Mouse (Mus musculus) ZHBTc4 (cell line): ENCODE measurements at regions not wholly inside any gene's neighbourhood (a gene's known extent, or its start where the extent isn't known, plus 50 kb on each side); places are given as distances from the start of the nearest gene placed in this dataset.

Source experiments
- DNase-seq: peaks from one replicate; pipeline ENCODE4 v3.0.0-alpha.2; 2011; ENCODE audit warnings: low read depth, low spot score

- DNase-seq, result no peak
These were observed 455.8 kb upstream of the Tle4 start for GRCm38 (mm10) chr19:15053582-15054141.

- DNase-seq, result no peak
These were observed 454.9 kb upstream of the Tle4 start for GRCm38 (mm10) chr19:15052642-15053239.

DNA sequence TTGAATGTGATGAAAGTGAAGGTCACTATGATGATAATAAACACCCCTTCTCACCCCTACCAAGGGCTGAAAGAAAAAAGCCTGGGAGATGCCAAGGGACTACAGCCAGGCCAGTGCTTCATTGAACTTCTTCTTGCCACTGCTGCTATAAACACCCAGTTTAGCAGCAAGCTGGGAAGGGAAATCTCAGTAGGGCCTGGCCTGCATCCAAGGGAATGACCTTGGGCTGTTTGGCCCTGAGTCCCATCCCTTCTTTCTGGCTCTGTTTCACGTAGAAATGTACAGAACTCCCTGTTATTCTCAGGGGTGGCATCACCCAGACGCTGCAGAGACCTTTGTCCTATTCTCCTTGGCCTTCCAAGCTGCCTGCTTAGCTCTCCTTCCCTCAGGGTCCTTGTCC lies 450.0 kb upstream of the Tle4 start:
- DNase-seq, result no peak

DNA sequence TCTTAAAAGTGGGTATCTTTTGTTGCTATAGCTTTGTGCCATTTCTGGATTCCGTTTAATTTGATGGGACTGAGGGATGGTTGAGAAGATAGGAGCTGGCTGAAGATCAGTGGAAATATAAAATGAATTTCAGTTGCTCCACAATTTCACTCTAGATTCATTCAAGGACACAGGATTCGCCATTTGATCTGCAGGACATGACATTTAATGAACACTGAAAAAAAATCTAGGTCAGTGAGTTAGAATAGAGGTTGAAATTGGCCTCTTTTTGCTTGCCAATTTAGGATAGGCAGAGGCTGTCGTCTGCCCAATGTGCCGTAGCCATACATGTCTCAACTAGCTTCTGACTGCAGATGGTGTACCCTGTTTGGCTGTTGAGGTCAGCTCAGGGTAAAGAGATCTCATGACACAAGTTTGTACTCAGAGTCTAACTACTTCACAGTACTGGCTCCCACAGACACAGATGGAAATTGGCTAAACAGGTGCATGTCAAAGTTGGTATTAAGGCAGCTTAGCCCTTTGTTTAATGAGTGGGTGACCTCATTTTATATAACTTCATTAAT lies 449.5 kb upstream of the Tle4 start:
- DNase-seq, result no peak

DNA sequence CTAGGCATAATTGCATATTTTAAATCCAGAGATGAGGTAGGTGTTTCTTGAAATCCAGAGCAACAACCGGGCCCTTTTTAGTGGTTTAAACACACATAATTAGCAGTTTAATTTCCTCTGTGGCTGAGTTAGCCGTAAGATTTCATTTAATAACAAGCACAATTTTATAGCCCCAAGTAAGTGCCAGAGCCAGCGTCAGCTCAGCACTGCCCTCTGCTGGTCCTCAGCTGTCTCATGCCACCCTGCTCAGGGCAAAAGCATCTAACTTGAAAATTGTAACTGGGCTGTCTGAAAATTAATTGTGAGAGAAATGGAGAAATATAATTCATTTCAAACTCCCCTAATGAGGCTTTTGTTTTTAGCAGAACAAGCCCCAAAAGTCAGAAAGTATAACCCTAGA lies 437.7 kb upstream of the Tle4 start:
- DNase-seq, result peak; percentile 68

DNA sequence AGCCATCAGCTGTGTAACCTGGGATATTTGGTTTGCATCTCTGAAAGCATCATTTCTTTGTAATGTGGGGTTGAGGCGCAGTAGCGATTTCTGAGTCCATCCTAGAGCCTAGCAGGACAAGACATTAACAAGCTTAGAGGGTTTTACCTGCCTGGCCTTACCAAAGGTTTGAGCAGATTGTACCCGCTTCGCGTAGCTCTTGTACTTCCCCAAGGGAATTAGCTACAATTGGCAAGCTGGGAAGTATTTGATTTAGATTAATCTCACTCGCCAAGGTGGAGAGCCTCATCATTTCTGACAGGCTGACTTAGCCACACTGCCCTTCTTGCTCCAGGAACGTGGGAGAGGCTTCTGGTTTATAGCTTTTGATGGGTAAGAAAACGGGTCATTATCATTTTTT lies 436.1 kb upstream of the Tle4 start:
- DNase-seq, result peak; percentile 7

DNA sequence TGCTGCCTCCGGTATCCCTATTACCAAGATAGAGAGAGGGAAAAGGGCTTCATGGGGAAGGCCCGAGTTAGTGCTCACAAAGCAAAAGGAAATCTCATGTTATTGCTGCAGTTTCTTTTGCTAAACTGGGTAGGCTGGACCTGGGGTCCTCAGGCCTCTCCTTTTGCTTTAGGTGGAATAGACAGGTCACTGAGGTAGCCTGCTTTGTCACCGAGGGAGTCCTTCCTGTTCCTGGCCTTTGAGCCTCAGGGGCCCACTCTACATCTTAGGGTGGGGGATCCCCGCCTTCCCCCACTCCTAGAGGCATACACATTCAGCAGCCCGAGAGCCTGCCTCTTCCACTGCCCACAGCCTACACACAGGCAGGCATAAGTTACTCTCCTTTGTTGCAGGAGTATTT lies 435.5 kb upstream of the Tle4 start:
- DNase-seq, result no peak

GRCm38 (mm10) chr19:15032297-15032947 lies 434.6 kb upstream of the Tle4 start:
- peak; percentile 9 for DNase-seq

GRCm38 (mm10) chr19:15031483-15031882 lies 433.6 kb upstream of the Tle4 start:
- DNase-seq, result no peak

GRCm38 (mm10) chr19:15003596-15003995 lies 405.7 kb upstream of the Tle4 start:
- DNase-seq, result peak; percentile 2

GRCm38 (mm10) chr19:14993344-14993743 lies 395.5 kb upstream of the Tle4 start:
- DNase-seq, result no peak

- no peak for DNase-seq
These were observed 372.3 kb upstream of the Tle4 start for GRCm38 (mm10) chr19:14970161-14970560.

DNA sequence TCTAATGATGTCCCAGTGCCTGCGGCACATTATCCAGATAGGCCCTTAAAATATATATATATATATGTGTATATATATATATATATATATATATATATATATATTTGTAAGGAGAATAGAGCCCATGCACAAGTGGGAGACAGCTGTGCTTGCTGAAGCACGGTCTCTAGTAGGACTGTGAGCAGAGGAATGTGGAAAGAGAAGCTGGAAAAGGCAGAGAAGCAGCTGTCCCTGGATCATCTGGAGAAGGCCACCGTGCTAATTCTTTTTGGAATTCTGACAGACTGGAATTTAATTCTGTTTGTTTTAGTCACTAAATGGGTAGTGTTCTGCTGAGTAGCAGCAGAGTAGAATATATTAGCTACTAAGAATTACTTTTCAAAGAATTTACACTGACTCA lies 370.4 kb upstream of the Tle4 start:
- no peak for DNase-seq

- no peak for DNase-seq
These were observed 359.9 kb upstream of the Tle4 start for GRCm38 (mm10) chr19:14957727-14958126.

DNA sequence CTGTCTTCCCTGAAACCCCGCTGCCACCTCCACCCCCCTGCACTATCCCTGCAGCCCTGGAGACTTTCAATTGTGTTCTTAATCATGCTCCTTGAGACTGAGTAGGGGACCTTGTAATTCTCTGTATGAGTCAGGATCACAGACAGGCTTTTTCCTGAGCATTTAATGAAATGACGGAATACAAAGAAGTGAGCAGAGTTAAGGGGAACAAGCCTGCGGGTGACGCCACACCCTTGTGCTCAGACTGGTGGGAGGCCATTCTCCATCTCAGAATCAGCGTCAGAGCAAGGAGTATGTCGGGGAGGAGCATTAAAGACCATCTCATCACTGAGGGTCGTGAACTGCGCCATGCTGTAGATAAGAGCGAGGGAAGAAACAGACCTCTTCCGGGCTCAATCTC lies 359.3 kb upstream of the Tle4 start:
- DNase-seq, result peak; percentile 25

DNA sequence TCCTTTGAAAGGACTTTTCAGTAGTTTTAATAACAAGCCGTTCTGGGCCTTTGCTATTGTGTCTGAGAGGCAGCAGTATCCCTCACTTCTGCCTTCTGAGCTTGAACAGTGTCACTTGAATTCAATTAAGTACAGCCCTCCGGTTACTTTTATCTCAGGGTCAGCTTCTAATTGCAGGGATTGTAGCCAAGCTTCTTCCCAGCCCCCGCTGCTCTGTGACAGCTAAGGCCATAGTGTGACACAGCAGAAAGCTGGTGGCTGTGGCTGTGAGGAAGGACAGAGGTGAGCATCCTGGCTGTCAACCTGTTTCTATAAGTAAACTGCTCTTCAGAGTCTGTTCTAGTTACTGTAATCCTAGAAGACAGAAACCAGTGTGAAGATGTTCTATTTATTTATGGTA lies 358.5 kb upstream of the Tle4 start:
- no peak for DNase-seq

DNA sequence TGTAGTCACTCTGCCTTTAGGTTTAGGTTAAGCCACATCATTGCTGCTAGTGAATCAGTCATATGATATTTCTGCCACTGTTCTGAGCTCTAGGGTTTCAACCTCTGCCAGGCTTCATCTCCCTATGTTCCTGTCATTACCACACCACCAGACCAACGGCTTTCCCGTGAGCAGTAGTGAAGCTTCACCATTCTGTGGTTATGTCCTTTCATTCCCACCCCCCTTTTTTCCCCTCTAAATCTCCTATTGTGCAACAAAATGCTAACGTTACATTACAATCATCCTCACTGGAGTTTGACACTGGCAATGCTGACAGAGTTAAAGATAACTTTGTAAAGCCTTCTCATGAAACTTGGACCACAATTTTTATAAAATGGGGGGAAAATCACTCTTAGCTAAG lies 358.1 kb upstream of the Tle4 start:
- no peak for DNase-seq

- no peak for DNase-seq
These were observed 342.5 kb upstream of the Tle4 start for GRCm38 (mm10) chr19:14940207-14940952.

DNA sequence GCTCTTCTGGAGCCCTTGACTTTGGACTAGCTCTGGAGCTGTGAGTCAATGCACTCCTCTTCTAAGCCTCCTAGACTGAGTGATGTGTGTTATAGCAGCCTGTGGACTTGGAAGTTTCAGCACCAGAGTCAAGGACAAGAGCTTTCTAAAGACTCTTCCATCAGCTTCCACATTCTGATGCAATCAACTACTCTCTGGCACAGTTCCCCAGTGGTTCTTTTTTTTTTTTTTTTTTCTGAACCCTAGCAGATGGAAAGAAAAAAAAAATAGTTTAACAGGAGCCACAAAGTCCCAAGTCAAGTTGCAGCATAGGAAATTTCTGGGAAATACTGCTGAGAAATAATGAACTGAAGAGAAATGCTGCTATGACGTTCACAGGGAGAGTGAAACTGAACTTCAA lies 324.4 kb upstream of the Tle4 start:
- no peak for DNase-seq

- DNase-seq, result peak; percentile 58
These were observed 313.4 kb upstream of the Tle4 start for GRCm38 (mm10) chr19:14911056-14911850.

DNA sequence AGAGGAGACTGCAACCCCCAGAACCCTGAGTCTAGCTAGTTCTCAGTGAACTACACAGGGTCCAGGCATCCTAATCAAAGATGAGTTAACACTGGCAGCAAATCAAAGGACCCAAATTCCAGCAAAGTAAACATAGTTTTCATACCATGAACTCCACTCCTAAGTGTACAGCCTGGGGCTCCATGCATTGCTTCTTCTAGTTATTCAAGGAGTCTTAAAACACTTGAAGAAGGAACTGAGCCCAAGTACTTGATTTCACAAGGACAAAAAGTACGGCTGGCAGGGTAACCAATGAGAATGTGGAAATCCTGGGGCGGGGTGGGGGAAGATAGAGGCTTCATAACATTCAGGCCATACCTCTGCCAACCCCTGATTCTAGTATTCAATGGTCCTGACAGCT lies 297.0 kb upstream of the Tle4 start:
- DNase-seq, result no peak

DNA sequence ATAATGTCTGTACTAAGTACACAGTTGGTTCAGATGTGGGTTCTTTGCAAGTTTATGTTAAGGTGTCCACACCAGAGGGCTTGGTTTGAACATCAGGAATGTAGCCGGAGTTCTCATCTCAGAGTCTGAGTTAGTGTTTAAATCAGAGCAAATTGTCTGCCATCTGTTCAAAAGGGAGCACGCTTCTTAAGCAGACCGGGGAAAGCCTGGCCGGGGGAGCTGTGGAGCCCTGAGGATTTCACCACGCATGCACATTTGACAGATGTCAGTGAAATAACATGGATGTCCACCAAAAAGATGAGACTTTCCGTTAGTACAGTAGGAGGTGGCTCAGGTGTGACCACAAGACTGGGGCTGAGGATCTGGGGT lies 294.5 kb upstream of the Tle4 start:
- no peak for DNase-seq
